24 mouse cellular contexts compared by ENCODE assay signal in genomic region chr12:103238924-103239460, GRCm38 (mm10). TPM values are rescaled to one million over a fixed set of nuclear protein-coding genes. Genes with fewer than 3 reads are reported as not detected.
DNase-seq lines count a peak whose midpoint lies in the region; ATAC-seq and TF ChIP-seq lines count a peak whose summit lies in the region.
"Had no signal": no experiment of that assay in that cellular context is flagged by ENCODE, and none has a peak within 500 bp of the region (broad histone marks: within the 10 kb centered on the region; RNA-seq: fewer than 3 reads in every experiment).

No protein-coding gene starts in this region.

- no peak overlapping the region for H3K9ac ChIP-seq in forebrain, postnatal 0 days
- no peak overlapping the region for H3K9ac ChIP-seq in forebrain, embryonic 12.5 days
- H3K9ac ChIP-seq in kidney, postnatal 0 days (ENCODE audit: low read depth, low read length), result no peak overlapping the region
- H3K9ac ChIP-seq: hindbrain, embryonic 14.5 days; liver, embryonic 13.5 days; midbrain, embryonic 13.5 days; stomach, embryonic 15.5 days had no signal

- no peaks in the 10 kb centered on the region for H3K36me3 ChIP-seq in forebrain, postnatal 0 days (ENCODE audit: insufficient read depth)
- H3K36me3 ChIP-seq in forebrain, embryonic 12.5 days (replicated peaks), result no peaks in the 10 kb centered on the region
- no peaks in the 10 kb centered on the region for H3K36me3 ChIP-seq in kidney, postnatal 0 days (ENCODE audit: insufficient read depth, low read length)
- H3K36me3 ChIP-seq: liver, embryonic 13.5 days; midbrain, embryonic 13.5 days; stomach, embryonic 15.5 days had no signal

- TF ChIP-seq POLR2A in brain, embryonic 14.5 days (IDR thresholded peaks at IDR 0.05; ENCODE audit: borderline replicate concordance, extremely low read depth, insufficient read depth, insufficient read length, poor library complexity, severe bottlenecking), result no peak

- H3K27ac ChIP-seq in forebrain, postnatal 0 days (ENCODE audit: low read depth, low read length), result no peak overlapping the region
- no peak overlapping the region for H3K27ac ChIP-seq in forebrain, embryonic 12.5 days
- H3K27ac ChIP-seq in kidney, postnatal 0 days, result no peak overlapping the region
- H3K27ac ChIP-seq: heart, adult 2 months; hindbrain, embryonic 14.5 days; layer of hippocampus, adult 2 months; liver, embryonic 13.5 days; midbrain, embryonic 13.5 days; stomach, embryonic 15.5 days had no signal

- 75% methylated on average over 7 of the region's 7 CpGs for WGBS in forebrain, postnatal 0 days
- WGBS in forebrain, embryonic 12.5 days, result 86% methylated on average over 7 of the region's 7 CpGs
- 40% methylated on average over 7 of the region's 7 CpGs for WGBS in kidney, postnatal 0 days

- no peak overlapping the region for H3K4me2 ChIP-seq in forebrain, postnatal 0 days (ENCODE audit: low read depth)
- H3K4me2 ChIP-seq in forebrain, embryonic 12.5 days, result no peak overlapping the region
- no peak overlapping the region for H3K4me2 ChIP-seq in kidney, postnatal 0 days (ENCODE audit: low read length)
- H3K4me2 ChIP-seq: hindbrain, embryonic 14.5 days; liver, embryonic 13.5 days; stomach, embryonic 15.5 days had no signal

- no peaks in the 10 kb centered on the region for H3K4me1 ChIP-seq in forebrain, postnatal 0 days (ENCODE audit: insufficient read depth)
- H3K4me1 ChIP-seq in forebrain, embryonic 12.5 days, result peaks cover 19% of the 10 kb centered on the region
- peaks cover 7% of the 10 kb centered on the region; the same call in 1 of the 2 replicates for H3K4me1 ChIP-seq in kidney, postnatal 0 days (replicated peaks; ENCODE audit: insufficient read depth, low read length)
- H3K4me1 ChIP-seq: liver, embryonic 13.5 days; megakaryocyte, embryonic 14.5 days had no signal

- H3K27me3 ChIP-seq in forebrain, postnatal 0 days (ENCODE audit: insufficient read depth, low read length), result peaks cover 23% of the 10 kb centered on the region
- H3K27me3 ChIP-seq in forebrain, embryonic 12.5 days, result peaks cover 47% of the 10 kb centered on the region
- no peaks in the 10 kb centered on the region for H3K27me3 ChIP-seq in kidney, postnatal 0 days (ENCODE audit: insufficient read depth, low read length)

- no peak for DNase-seq in forebrain, postnatal 0 days
- peak; percentile 6 for DNase-seq in kidney, postnatal 0 days (ENCODE audit: low spot score)
- DNase-seq in kidney, postnatal 36 days, result no peak
- peak; percentile 32 for DNase-seq in Muller cell, postnatal 12 days (ENCODE audit: inconsistent ontology term)
- peak; percentile 28 for DNase-seq in brain, embryonic 14.5 days (ENCODE audit: low read depth)
- DNase-seq in layer of hippocampus, adult 9-10 months (ENCODE audit: low spot score), result no peak
- DNase-seq: cerebellum, adult 9-11 months; heart, adult 2 months; kidney, adult 8-10 months; kidney, postnatal 14 days; liver, embryonic 13.5 days; lung, adult 2 months; lung, postnatal 36 days; right cerebral cortex, adult 18-20 months; right cerebral cortex, postnatal 4 days; thymus, postnatal 25 days had no signal

- TF ChIP-seq CTCF in forebrain, postnatal 0 days (IDR thresholded peaks at IDR 0.05; ENCODE audit: low read depth), result no peak
- TF ChIP-seq CTCF in kidney, postnatal 0 days (IDR thresholded peaks at IDR 0.05; ENCODE audit: low read depth), result no peak
- no peak for TF ChIP-seq CTCF in brain, embryonic 14.5 days (IDR thresholded peaks at IDR 0.05; ENCODE audit: borderline replicate concordance, extremely low read depth, insufficient read depth, insufficient read length)

- H3K4me3 ChIP-seq in forebrain, postnatal 0 days (ENCODE audit: low read depth, low read length), result no peak overlapping the region
- H3K4me3 ChIP-seq in forebrain, embryonic 12.5 days (replicated peaks), result no peak overlapping the region
- H3K4me3 ChIP-seq in kidney, postnatal 0 days (replicated peaks; ENCODE audit: low read depth, low read length), result no peak overlapping the region
- H3K4me3 ChIP-seq: heart, adult 2 months; layer of hippocampus, adult 2 months; liver, embryonic 13.5 days; megakaryocyte, embryonic 14.5 days; midbrain, embryonic 13.5 days; stomach, embryonic 15.5 days had no signal

- H3K9me3 ChIP-seq in forebrain, postnatal 0 days (ENCODE audit: low read length), result no peaks in the 10 kb centered on the region
- no peaks in the 10 kb centered on the region for H3K9me3 ChIP-seq in forebrain, embryonic 12.5 days
- H3K9me3 ChIP-seq in kidney, postnatal 0 days (replicated peaks; ENCODE audit: low read length), result no peaks in the 10 kb centered on the region
- H3K9me3 ChIP-seq: liver, embryonic 13.5 days; megakaryocyte, embryonic 14.5 days; midbrain, embryonic 13.5 days; stomach, embryonic 15.5 days had no signal

- peak; percentile 2; the same call in 1 of the 2 replicates for ATAC-seq in forebrain, postnatal 0 days
- ATAC-seq in forebrain, embryonic 12.5 days (ENCODE audit: low FRiP score), result no peak
- no peak for ATAC-seq in kidney, postnatal 0 days (replicated peaks; ENCODE audit: low FRiP score, low read depth)
- ATAC-seq: midbrain, embryonic 13.5 days had no signal

RNA-seq across cellular contexts. Expression of gene Prima1, which starts 3.0 kb away (rescaled TPM):
- total RNA-seq in forebrain, postnatal 0 days (2014; rRNA removed), result 0.67 and 1.5 TPM in 2 replicates
- polyA plus RNA-seq in forebrain, postnatal 0 days (2015; fragmentation: Nextera tagmentation; extraction: Ambion mirVana), result 0.69 and 0.72 TPM in 2 replicates
- polyA plus RNA-seq in forebrain, embryonic 12.5 days (2016; fragmentation: Nextera tagmentation; extraction: Ambion mirVana), result 0.23 and 0.29 TPM in 2 replicates
- polyA plus RNA-seq in kidney, postnatal 0 days (2015; fragmentation: Nextera tagmentation; extraction: Ambion mirVana), result 0.42 and 0.70 TPM in 2 replicates
- 2.3 and 2.6 TPM in 2 replicates for polyA plus RNA-seq in brain, embryonic 14.5 days (2012; rRNA removed)
- total RNA-seq: MEL had no signal
- polyA plus RNA-seq: C2C12; liver, embryonic 13.5 days had no signal

Comparison
In these comparisons a context has a peak if more than half of its experiments do, and no peak if none do; other contexts are left out.
1. DNase-seq: peak in kidney, postnatal 0 days (single experiment), Muller cell, postnatal 12 days (single experiment) and brain, embryonic 14.5 days (single experiment); none in forebrain, postnatal 0 days (single experiment), kidney, postnatal 36 days (0 of 2) and layer of hippocampus, adult 9-10 months (single experiment).